Mouse (Mus musculus) cerebellum, adult 9-10 months (tissue): ENCODE data around the gene C2cd2l.
"Not testable (repeated sequence)": the region's sequence is repeated elsewhere in the genome, so short reads cannot be mapped to it uniquely, and the experiment has no call there.

Experiments
- DNase-seq: peaks from one replicate; pipeline ENCODE4 v3.0.0; 2022

Gene C2cd2l

DNA sequence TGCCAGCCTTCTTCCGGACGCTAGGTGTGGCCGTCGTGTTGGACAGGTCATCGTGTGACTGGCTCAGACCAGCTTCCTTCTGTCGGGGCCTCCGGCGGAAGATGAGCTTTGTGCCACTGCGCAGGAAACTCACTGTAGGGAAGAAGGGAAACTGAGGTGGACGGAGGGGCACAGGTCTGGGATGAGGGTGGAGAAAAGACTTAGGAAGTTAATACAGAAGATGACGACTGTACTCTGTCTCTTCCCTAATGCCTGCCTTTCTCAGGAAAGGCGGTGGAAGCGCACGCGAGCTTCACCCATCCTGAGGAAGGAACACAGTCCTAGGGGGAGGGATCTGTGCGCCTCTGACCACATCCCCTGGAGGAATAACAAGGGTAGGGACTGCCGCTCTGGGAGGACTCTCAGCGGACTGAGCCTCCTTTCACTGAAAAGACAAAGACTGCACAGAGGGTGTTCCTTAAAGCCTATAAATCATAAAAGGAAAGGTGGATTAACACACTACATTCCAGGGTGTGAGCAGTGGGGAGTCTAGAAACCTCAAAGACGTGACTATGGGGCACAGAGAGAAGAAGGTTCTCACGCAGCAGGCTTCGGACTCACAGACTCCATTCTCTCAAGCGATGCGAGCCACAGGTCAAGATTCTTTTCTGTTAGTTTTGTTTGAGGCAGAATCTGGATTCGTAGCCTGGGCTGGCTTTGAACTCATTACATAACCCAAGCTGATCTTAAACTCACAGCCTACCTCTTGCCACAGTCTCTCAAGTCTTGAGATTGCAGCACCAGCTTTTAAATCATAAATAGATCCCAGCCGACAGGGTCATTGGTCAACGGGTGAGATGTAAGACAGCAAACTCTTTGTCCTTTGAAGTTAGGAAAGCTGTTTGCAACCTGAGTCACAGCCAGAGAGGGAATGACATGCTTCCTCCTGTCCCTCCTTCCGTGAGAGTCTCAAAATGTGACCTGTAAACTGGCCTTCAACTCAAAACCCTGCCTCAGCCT is 8.7 kb downstream of the C2cd2l start:
- no peak for DNase-seq

DNA sequence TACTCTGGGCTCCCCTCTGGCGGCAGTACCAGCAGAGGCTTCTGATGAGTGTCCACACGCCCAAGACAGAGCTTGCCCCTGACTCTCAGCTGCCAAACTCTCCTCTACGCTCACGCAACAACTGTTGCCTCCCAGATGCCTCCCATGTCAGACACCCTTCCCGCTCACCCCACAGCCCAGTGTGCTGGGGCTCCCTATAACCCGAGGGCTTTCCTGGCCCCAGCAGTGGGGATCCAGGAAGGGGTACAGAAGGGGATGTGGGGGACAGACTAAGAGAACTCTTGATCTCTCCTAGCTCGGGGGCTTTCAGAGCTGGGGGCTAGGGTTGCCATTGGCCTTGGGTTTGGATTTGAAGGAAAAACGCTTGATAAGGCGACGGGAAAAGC is 9.3 kb downstream of the C2cd2l start:
- no peak for DNase-seq

DNA sequence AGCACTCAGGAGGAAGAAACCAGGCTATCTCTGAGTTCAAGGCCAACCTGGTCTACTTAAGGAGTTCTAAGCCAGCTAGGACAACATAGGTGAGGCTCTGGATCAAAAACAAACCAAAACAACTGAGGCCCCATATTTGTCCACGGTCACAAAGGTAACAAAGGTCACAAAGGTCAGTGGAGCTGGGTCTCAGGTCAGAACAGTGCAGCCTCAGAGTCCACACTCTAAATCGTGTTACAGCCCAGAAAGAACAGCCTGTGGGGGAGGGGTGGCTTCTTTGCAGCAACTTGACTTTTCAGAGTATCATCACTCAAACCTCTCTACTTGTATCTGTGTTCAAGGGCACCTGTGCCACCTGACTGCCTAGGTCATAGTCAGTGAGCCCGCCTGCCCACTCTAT is 10.3 kb downstream of the C2cd2l start:
- no peak for DNase-seq

DNA sequence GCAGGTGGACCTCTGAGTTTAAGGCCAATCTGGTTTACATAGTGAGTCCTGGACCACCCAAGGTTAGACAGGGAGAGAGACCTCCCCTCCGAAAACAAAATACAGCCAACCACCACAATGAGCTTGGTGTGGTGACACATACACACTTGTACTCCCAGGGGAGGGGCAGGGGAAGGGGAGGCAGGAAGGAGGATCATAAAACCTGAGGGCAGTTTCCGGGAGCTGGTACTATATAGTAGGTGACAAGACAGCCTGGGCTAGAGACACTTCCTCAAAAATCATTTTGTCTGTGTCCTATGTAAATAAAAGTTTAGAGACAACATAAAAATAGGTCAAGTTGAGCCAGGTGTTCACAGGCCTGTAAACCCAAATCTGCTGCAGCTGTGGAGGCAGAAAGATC is 12.8 kb downstream of the C2cd2l start:
- DNase-seq = no peak

DNA sequence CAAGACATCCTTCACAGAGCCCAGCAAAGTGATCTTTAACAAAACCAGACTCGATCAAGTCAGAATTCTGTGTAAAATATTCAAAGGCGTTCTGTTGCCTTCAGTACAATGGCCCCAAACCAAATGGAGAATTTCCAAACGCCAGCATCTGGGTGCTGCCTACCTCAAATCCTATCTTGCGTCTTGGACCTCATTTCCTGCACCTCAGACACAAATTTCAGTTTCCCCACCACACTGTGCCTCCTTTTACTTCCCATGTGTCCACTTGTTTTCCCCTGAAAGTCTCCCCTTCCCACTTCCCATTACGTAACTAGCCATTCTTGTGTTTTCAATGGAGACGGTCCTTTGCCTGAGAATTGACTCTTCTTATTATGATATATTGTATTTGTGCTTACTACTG is 13.6 kb downstream of the C2cd2l start:
- DNase-seq = no peak

DNA sequence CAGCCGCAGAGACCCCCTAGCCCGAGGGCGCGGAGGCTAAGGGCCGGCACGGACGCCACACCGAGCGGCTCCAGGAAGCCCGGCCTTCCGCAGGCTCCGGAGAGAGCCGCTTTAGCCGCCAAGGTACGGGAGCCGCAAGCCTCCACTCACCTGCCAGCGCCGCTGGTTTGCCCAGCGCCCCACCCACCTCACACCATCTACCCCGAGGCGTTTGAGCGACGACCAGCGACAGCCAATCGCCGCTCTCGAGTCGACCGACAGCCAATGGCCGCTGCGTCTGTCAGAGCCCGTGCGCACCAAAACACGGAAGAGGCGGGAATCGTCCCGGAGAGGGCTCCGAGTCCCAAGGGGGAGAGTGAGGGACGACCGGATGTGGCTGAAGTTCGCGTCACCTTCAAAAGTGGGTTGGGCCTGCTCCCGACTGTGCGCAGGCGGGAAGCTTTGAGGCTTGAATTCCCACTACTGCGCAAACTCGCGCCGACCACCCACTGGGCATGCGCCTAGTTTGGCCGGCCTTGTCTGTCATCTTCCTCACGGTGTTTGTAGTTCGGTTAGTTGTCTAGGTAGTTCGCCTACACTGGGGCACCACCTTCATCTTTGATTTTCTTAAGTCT is 14.5 kb downstream of the C2cd2l start, which contains the start of gene Hinfp:
Gene Hinfp, minus strand, starts transcription at position 206 of the 614 bp plus-strand sequence.
- peak; percentile 98 for DNase-seq

DNA sequence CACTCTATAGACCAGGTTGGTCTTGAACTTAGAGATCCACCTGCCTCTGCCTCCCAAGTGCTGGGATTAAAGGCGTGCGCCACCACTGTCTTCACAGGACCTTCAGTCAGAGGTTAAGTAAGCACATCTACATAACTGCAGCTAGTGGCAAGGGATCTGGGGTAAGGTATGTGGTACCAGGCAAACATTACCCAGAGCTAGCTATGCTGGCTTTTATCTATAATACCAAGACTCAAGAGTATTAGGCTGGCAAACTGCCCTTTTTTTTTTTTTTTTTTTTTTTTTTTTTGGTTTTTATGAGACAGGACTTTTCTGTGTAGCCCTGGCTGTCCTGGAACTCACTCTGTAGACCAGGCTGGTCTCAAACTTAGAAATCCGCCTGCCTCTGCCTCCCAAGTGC is 20.1 kb downstream of the C2cd2l start:
- DNase-seq = not testable (repeated sequence)

DNA sequence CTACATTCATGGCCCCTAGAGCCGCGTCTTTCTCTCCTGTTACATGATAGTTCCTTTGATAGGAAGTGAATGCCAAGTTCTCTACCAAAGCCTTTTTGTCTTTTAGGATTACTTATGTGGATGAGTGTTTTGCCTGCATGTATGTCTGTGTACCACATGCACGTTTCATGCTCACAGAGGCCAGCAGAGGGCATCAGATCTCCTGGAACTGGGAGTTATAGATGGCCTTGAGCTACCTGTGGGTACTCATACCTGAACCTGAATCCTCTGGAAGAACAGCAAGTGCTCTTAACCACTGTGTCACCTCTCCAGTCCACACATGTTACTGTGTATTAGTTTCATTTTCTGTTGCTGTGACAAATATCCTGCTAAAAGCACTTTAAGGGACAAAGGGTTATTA is 27.6 kb downstream of the C2cd2l start:
- DNase-seq = peak; percentile 68

DNA sequence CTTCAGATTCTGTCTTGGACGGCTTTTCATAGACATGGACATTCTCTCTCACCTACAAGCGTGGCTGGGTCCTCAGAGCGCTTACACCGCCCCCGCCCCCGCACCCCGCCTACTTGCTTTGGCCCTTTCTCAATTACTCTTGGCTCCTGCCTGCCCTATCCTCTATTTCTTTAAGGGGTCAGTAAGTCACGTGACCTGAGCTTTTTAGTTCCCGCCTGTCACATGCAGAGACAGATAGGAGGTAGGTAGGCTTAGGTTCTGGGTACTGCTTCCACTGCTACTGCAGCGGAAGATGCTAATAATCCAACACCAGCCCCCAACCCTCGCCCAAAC is 31.2 kb downstream of the C2cd2l start:
- peak; percentile 57 for DNase-seq

DNA sequence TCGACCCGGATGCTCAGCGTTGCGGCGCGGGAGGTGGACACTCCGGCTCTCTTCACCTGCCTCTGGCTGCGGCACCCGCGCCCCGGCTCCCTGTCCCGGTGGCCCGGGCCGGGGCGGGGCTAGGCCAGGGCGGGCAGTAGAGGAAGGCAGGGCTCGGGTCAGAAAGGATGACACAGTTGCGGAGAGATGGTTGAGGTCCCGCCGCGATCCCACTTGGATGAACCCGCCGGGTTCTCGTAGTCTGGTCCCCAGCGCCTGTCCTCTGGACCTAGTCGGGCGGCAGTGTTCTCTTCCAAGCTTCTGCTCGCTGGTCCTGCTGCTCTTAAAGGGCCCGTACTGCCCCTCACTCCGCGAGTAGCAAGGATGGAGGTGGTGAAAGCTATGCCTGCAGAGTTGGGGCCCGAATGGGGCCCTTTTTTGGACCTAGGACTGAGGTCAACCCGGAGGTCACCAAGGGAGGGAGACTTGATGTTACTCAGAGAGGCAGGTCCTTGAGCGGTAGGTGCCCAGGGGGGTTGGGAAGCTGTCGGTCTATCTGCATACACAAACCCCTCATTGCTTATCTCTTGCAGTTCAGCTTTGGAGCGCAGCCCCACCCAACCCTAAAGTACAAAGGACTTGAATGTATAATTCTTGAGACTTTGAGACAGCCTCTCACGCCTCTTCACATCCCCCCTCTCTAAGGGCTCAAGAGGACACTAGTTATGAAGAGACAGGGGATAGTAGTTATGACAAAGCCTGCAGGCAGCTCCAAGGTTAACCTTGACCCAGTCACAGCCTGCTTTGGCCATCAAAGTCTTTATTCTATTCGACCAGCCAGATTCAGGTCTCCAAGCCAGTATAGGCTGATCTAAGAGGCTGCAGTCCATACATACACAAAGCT is 31.8 kb downstream of the C2cd2l start, which contains the start of gene Abcg4:
Gene Abcg4, minus strand, starts transcription at position 540 of the 883 bp plus-strand sequence.
- peak; percentile 69 for DNase-seq

DNA sequence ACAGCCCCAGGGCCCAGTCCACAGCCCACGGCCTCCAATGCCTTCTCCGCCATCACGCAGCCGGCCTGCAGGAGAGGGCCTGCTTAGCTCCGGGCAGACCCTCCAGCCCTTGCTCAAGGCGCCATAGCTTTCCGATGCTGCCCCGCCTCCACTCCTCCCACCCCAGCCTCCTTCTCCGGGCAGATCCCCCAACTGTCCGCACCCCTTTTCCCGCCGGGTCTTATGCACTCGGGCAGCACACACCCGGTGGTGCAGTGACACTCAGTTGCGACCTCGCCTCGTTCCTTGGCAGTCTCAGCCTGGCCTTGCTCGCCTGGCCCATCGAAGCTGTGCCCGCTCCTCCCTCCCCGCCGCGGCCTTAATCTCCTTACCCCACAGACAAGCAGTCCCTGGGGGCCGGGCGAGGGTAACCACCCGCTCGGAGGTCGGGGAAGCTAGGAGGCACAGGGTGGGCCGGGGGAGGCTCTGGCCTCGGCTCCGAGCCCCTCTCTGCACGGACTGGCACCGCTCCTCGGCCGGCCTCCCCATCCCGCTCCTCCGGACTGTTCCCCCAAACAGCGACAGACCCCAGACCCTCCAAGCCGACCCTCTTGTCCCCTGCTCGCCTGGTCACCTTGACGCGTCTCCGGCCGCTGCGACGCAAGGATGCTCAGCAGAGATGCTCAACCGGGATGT is 32.5 kb downstream of the C2cd2l start:
- DNase-seq = no peak

DNA sequence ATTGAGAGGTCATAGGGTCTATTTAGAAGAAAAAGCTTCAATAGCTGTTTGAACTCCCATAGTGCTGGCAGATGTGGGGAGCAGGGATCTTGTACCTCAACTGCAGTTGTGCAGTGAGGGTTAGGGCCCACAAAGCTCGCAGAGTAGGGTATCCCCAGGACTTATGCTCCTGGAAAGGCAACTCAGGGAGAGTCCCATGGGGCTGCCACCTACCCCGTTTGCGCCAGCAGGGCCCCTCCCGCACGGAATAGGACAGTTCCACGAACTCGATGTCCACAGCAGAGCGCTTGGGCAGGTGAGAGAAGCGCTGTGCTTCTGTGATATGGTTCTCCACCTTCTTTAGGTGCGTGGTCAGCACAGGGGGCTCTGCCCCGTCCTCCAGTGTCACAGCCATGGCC is 33.1 kb downstream of the C2cd2l start:
- DNase-seq = no peak

DNA sequence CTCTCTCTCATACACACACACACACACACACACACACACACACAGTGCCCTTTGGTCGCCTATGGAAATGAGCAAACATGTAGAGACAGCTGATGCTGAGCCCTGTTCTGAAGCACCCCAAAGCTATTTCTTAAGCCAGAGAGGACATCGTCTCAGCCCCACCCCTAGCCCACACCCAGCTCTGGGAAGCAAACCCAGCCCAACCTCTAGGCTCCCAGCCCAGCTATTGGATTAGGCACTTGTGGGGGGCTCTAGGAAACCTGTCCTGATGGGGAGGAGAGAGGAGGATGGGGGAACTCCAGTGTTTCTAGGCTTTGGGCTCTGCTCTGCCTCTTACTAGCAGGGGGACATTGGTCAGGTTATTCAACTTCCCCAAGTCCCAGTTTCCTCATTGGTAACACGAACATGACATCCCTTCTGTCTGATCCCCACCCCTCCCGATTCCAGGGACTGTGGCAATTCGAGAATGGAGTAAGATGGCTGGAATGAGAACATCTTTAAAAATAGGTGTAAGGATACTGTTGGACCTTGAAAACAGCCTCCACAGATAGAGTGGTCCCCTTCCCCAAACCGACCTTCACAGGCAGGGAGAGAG is 33.7 kb downstream of the C2cd2l start:
- no peak for DNase-seq

DNA sequence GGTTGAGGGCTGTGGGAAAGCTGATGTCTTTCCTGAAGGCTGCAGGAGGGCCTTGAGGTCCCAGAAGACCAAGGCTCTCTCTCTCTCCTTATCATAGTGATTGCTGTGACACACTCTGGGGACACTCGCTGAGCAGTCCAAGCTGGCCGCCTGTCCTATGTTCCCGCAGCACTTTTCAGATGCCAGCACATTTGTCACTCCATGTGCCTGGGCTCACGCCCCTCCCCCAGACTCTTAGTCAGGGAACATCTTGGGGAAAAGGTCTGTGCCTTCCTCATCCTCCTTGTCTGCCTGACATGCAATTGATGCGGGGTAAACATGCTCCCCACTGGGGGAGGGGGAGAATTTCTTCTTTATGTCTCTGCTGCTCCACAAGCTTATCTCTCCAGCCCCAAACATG is 36.9 kb downstream of the C2cd2l start:
- no peak for DNase-seq

DNA sequence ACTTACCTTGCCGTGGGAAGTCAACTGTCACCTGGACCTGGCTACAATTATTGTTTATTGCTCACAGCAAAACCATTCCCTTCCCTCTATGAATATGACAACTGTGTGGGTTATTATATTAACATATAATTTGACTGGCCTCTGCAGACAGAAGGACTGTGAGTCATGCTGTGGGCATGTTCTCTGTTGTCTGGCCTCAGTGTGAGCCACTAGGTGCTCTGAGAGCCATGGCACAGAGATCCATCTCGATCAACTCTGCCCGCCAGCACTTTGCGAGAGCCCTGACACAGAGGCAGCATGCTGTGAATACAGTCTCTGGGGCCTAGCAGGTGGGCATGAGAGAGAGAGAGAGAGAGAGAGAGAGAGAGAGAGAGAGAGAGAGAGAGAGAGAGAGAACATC is 50.1 kb downstream of the C2cd2l start:
- DNase-seq = no peak

DNA sequence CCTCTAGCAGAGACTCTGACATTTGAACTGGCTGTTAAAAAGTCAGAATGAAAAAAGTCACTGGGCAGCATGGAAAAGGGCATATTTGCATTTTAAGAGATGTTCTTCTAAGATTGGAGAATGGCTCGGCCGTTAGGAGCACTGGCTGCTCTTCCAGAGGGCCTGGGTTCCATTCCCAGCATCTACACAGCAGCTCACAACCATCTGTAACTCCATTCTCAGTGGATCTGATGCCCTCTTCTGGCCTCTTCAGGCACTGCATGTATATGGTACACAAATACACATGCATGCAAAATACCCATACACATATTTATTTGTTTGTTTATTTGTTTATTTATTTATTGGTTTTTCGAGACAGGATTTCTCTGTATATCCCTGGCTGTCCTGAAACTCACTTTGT is 51.0 kb downstream of the C2cd2l start:
- DNase-seq = peak; percentile 65

DNA sequence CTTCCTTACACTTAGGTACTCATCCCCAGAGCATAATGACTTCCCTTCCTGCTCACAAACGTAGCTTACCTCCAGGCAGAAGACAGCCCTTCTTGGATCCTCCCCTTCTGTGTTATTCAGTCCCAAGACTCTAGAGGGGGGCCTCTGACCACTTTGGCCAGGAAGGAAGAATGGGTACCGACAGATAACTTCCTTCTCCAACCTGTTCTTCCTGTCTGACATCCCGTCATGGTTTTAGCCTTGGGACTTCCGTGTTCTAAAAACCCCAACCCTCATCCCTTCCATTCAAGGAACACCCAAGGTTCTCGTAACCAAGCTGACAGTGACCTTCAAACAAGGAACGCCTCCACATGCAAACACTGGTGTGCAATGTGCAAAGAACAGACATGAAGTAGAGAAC is 51.7 kb downstream of the C2cd2l start, which contains the start of gene Nlrx1:
Gene Nlrx1, minus strand, starts transcription at position 168 of the 400 bp plus-strand sequence.
- no peak for DNase-seq

DNA sequence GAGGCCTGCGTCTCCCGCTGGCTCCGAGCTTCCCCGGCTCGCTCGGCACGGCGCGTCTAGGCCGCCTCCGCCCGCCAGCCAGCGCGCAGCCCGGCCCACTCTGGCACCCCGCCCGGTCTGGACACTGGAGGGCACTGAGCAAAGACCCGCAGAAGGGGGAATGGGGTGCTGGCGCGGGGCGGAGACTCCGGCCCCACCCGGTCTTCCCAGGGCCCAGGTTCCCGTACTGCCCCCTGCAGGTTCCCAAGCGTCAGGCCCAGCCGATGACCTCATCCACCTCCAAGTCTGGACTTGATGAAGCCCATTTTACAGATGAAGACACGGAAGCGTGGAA is 52.1 kb downstream of the C2cd2l start:
- DNase-seq = peak; percentile 87

DNA sequence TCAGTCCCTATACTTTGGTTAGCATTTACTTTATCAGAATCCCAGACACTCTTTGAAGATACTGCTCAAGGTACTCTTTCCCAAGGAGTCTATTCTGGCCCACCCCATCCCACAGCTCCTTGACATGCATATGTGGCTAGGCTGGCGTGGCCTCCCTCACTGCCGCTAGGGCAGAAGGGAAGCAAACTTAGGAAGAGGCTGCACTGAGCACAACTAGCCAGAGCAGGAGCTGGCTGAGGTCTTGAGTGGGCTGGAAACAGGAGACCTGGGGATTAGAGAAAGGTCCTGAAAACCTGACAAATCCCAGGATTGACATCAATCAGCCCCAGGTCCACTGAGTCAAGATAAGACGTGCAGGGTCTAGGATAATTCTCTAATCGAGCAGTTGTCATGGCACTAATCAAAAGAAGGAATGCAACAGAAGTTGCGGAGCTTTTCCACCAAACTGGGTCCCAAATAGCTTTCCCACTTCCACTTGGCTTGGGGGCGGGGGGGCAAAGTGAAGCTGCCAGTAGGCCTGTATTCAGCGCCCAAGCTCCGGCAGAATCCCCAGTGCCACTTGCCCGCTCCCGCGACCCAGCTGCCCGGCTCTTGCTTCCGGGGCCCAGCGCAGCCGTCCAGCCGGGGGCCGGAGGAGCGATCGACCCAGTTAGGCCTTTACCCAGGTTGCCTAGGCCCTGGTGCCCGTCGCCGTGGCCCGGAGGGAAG is 52.6 kb downstream of the C2cd2l start:
- no peak for DNase-seq

DNA sequence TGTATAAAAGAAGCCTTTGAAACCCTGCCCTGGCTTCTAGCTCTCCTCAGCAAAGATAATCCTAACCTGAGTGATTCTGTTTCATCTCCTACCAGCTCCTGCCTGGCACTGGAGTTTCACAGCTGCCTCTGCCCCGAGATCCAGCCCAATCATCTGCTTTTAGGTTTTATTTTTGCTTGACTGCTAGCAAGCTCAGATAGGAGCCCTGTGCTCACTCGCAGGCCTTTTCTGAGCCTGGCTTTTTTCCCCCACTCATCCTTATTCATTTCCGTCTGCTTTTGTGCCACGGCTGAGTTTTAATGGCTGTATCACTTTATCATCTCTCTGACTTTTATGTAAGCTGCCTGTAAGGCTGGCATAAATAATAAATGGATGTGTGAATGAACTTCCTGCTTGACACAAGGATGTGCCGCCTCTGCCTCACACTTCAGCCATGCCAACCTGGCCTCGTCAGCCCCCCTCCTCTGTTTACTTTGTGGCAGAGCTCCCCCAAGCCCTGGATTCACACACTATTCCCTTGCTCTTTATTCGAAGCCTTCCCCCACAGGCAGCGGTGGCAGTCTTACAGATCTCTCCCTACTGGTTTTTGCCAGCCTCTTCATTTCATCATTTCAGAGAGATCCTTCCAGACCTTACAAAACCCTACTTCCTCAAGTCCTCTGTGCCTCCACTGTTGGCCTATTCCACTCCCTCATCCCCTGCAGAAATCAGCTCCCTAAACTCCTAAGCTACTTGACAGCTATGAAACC is 53.4 kb downstream of the C2cd2l start:
- DNase-seq = no peak

DNA sequence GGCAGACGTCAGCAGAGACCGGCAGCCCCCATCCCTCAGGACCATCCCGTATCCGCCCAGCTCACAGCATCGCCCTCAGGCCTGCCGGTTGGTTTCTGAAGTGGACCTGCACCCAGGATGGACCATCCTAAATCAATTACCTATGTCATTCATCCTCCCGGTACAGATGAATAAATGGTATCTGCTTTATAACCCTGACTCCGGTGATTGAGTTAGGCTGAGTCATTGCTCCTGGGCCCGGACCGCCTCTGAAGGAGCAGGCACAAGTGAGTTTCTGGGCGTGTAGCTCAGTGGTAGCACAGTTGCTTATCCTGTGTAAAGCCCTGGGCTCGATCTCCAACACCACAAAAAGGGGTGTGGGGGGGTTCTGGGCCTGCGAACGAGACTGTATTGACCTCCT is 58.7 kb downstream of the C2cd2l start:
- DNase-seq = no peak
